Mouse (Mus musculus) bone marrow, adult 2 months (tissue): ENCODE data around the gene BC030867.

Experiments used
- CTCF ChIP-seq: fragments of 200-500 bp; IDR thresholded peaks from 2 replicates; pipeline ENCODE4 v1.5.1; 2011; ENCODE audit warnings: low read length, control low read depth; ENCODE audit not compliant: control insufficient read depth, insufficient read depth
- POLR2A ChIP-seq: fragments of 200-500 bp; IDR thresholded peaks from 2 replicates; pipeline ENCODE4 v1.6.1; 2011; ENCODE audit warnings: low read depth, mild to moderate bottlenecking, control low read depth, low read length, borderline replicate concordance; ENCODE audit not compliant: control insufficient read depth

- TF ChIP-seq CTCF (no peak), POLR2A (no peak)
Measured at GRCm38 (mm10) chr11:102229331-102229953, 19.2 kb upstream of the BC030867 start.
